Comparison of ENCODE assay signal across 8 mouse cellular contexts in genomic region chr8:11632406-11632805, GRCm38 (mm10). TPM values are rescaled to one million over a fixed set of nuclear protein-coding genes. Genes with fewer than 3 reads are reported as not detected.
A peak's percentile ranks its signal among the peaks of the same experiment; 100 is the strongest.
DNase-seq lines count a peak whose midpoint lies in the region; ATAC-seq and TF ChIP-seq lines count a peak whose summit lies in the region.

No protein-coding gene starts in this region.

- no peaks in the 10 kb centered on the region for H3K27me3 ChIP-seq in neural tube, embryonic 12.5 days (replicated peaks)
- no peaks in the 10 kb centered on the region for H3K27me3 ChIP-seq in intestine, embryonic 16.5 days (replicated peaks; ENCODE audit: control insufficient read depth, insufficient read depth, low read length)

- intact Hi-C loops in left cerebral cortex, postnatal 36 days (cut with DNase I): no loop called here

- DNase-seq in neural tube, embryonic 10.5 days (ENCODE audit: extremely low spot score, low spot score): no peak
- DNase-seq in gastrocnemius, adult 8-10 months (ENCODE audit: low spot score in 2 of 2): peak; percentile 27 to 38
- peak; percentile 23 for DNase-seq in lung, adult 2 months
- DNase-seq in urinary bladder, postnatal 25 days (ENCODE audit: low spot score): peak; percentile 26
- DNase-seq in embryo, embryonic 10 days (ENCODE audit: low spot score): no peak
- DNase-seq in left cerebral cortex, postnatal 36 days (ENCODE audit: low spot score in 2 of 2): no peak

- H3K4me2 ChIP-seq in neural tube, embryonic 12.5 days (replicated peaks): peak overlapping the region; percentile 90
- peak overlapping the region; percentile 88; the same call in 1 of the 2 replicates for H3K4me2 ChIP-seq in intestine, embryonic 16.5 days (ENCODE audit: low read depth, low read length)

- H3K36me3 ChIP-seq in neural tube, embryonic 12.5 days: peaks cover 37% of the 10 kb centered on the region
- peaks cover 8% of the 10 kb centered on the region; the same call in 1 of the 2 replicates for H3K36me3 ChIP-seq in intestine, embryonic 16.5 days (ENCODE audit: control insufficient read depth, insufficient read depth, low read length)

- no peak for ATAC-seq in neural tube, embryonic 12.5 days (ENCODE audit: low FRiP score, low read depth)
- ATAC-seq in intestine, embryonic 16.5 days: 0 out of 2 replicates have a peak, but pooled peaks have one; percentile 1

- no peak overlapping the region for H3K9ac ChIP-seq in neural tube, embryonic 12.5 days
- H3K9ac ChIP-seq in intestine, embryonic 16.5 days (ENCODE audit: low read depth, low read length): no peak overlapping the region

- TF ChIP-seq POLR2A in lung, adult 2 months (IDR thresholded peaks at IDR 0.05; ENCODE audit: borderline replicate concordance, extremely low read depth, low read depth, low read length): no peak

- peaks cover 28% of the 10 kb centered on the region for H3K4me1 ChIP-seq in neural tube, embryonic 12.5 days
- H3K4me1 ChIP-seq in intestine, embryonic 16.5 days (ENCODE audit: control insufficient read depth, insufficient read depth, low read length): peaks cover 25% of the 10 kb centered on the region
- H3K4me1 ChIP-seq in lung, adult 2 months (ENCODE audit: control insufficient read depth, insufficient read depth, low read length): peaks cover 12% of the 10 kb centered on the region

- no peaks in the 10 kb centered on the region for H3K9me3 ChIP-seq in neural tube, embryonic 12.5 days
- H3K9me3 ChIP-seq in intestine, embryonic 16.5 days (ENCODE audit: control insufficient read depth, low read length): no peaks in the 10 kb centered on the region

- 56% methylated on average over 2 of the region's 2 CpGs for WGBS in neural tube, embryonic 12.5 days
- WGBS in intestine, embryonic 16.5 days: 1% methylated on average over 2 of the region's 2 CpGs
- WGBS in lung, adult 2 months: 30% methylated on average over 2 of the region's 2 CpGs

- no peak overlapping the region for H3K4me3 ChIP-seq in neural tube, embryonic 12.5 days
- no peak overlapping the region for H3K4me3 ChIP-seq in intestine, embryonic 16.5 days (ENCODE audit: low read length)
- no peak overlapping the region for H3K4me3 ChIP-seq in lung, adult 2 months (replicated peaks; ENCODE audit: extremely low read depth, low read depth, low read length)

- H3K27ac ChIP-seq in neural tube, embryonic 12.5 days: no peak overlapping the region
- H3K27ac ChIP-seq in intestine, embryonic 16.5 days (ENCODE audit: low read length): no peak overlapping the region

- no peak for TF ChIP-seq CTCF in lung, adult 2 months (IDR thresholded peaks at IDR 0.05; ENCODE audit: insufficient read depth, low read length)

RNA-seq across cellular contexts. Expression of gene Ankrd10, which starts 3.2 kb away (rescaled TPM):
- polyA plus RNA-seq in neural tube, embryonic 12.5 days (2016; fragmentation: Nextera tagmentation; extraction: Ambion mirVana): 101 and 103 TPM in 2 replicates
- 10 to 100 TPM in 2 of 4 experiments, 1 to 10 TPM in 2; 9.1 to 13.0 (median 11.0) TPM for total RNA-seq in gastrocnemius, adult 8-10 months (2022)
- 68.9 and 73.5 TPM in 2 replicates for polyA plus RNA-seq in intestine, embryonic 16.5 days (2015; fragmentation: Nextera tagmentation; extraction: Ambion mirVana)
- polyA plus RNA-seq in lung, adult 2 months (2012; rRNA removed): 52.3 and 54.5 TPM in 2 replicates
- total RNA-seq in left cerebral cortex, postnatal 36 days (2021): 10 to 100 TPM; 36.6 to 59.2 TPM

Comparison
In these comparisons a context has a peak if more than half of its experiments do, and no peak if none do; other contexts are left out.
1. DNase-seq: peak in gastrocnemius, adult 8-10 months (2 of 2), lung, adult 2 months (single experiment) and urinary bladder, postnatal 25 days (single experiment); none in neural tube, embryonic 10.5 days (single experiment), embryo, embryonic 10 days (single experiment) and left cerebral cortex, postnatal 36 days (0 of 2).